Mouse (Mus musculus) olfactory bulb, adult 2 months (tissue): ENCODE results near the gene Phtf1.

Experiments
- CTCF ChIP-seq: fragments of 200-500 bp; IDR thresholded peaks from 2 replicates; pipeline ENCODE4 v1.5.1; 2012; ENCODE audit warnings: low read depth, mild to moderate bottlenecking, low read length, moderate library complexity; ENCODE audit not compliant: insufficient read depth
- POLR2A ChIP-seq: fragments of 200-500 bp; IDR thresholded peaks from 2 replicates; pipeline ENCODE4 v1.6.1; 2012; ENCODE audit warnings: mild to moderate bottlenecking, low read depth, low read length, moderate library complexity; ENCODE audit not compliant: insufficient read depth

DNA sequence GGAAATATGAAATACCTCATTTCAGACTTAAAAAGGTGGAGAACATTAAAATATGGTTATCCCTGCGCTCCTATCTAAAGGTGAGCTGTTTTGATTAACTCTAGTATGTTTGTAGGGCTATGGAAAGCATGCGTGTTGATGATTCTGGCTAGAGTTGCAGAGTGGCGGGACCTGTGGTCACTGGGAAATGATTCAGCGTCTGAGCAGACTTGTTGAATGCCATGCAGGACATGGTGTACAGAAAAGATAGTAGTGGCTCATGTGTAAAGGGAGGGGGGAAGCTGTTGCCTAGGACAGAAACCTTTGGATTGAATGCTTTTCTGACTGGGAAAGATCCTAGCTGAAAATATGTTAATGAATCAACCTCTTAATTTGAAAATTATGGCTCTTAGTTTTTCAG lies 30.8 kb downstream of the Phtf1 start:
- TF ChIP-seq CTCF (no peak), POLR2A (no peak)
